Mouse (Mus musculus): ENCODE data around the gene Zfp825.
"Not testable (repeated sequence)": the region's sequence is repeated elsewhere in the genome, so short reads cannot be mapped to it uniquely, and the experiment has no call there.

- not testable (repeated sequence) for TF ChIP-seq MAFK (IDR thresholded peaks at IDR 0.05; ENCODE audit: insufficient read depth, low read depth, low read length); HCFC1 (IDR thresholded peaks at IDR 0.05; ENCODE audit: borderline replicate concordance, insufficient read depth, low read length); ZNF384 (IDR thresholded peaks at IDR 0.05; ENCODE audit: low read depth, low read length); CHD2 (IDR thresholded peaks at IDR 0.05; ENCODE audit: low read depth, low read length); ZC3H11A (IDR thresholded peaks at IDR 0.05; ENCODE audit: borderline replicate concordance, low read depth, low read length)
These were observed 9.1 kb upstream of the Zfp825 start for GRCm38 (mm10) chr13:74502851-74503250.
